Mouse (Mus musculus) liver, adult 2 months (tissue): ENCODE data around the gene Hsd17b6.

Source experiments
- CTCF ChIP-seq: fragments of 200-500 bp; IDR thresholded peaks from 2 replicates; pipeline ENCODE4 v1.5.1; 2011; ENCODE audit warnings: low read depth, low read length, control low read depth
- POLR2A ChIP-seq: fragments of 200-500 bp; IDR thresholded peaks from 2 replicates; pipeline ENCODE4 v1.6.1; 2011; ENCODE audit warnings: low read length, control low read depth; ENCODE audit not compliant: insufficient read depth; ENCODE audit errors: extremely low read depth

GRCm38 (mm10) chr10:128007446-128007845, at the start of gene Hsd17b6:
- TF ChIP-seq CTCF (no peak), POLR2A (no peak)
